Mouse (Mus musculus): ENCODE measurements around the gene Tmem131l. TPM values are rescaled to one million over a fixed set of nuclear protein-coding genes. Genes with fewer than 3 reads are reported as not detected.

The Tmem131l gene
- polyA plus RNA-seq, 1 experiment from 2014 or later, result 46.4 TPM

DNA sequence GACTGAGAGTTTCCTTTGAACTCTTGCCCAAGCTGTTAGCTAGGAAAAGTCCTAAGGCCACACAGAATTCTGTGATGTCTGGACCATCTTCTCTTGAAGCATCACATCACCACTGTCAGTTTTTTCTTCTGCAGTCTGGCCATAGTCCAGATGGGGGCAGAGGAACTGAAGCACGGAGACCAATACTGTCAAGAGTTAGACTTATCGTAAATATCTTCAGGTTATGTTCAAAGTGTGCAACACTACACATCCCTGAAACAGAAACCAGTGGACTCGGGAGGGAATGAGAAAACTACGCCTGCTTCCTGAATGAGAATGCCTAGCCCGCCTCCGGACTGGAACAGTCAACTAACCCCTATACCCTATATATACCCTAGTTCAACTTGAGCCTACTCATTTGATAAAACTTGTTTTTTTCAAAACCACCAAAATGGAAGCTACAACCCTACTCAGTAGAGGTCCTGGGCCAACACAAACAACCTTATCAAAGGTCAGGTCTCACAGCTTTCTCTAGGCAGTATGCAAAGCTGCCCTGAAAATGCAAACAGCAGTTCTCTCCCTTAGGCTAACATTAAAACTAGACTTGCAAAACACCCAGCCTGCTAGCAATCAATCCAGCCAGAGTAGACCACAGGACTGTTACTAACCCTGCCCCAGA lies 37.4 kb downstream of the Tmem131l start:
- no peak for ATAC-seq (ENCODE audit: low read depth)
- H3K4me3 ChIP-seq (ENCODE audit: low read length), result no peak overlapping the region
- 65% methylated on average over 6 of the region's 6 CpGs for WGBS

DNA sequence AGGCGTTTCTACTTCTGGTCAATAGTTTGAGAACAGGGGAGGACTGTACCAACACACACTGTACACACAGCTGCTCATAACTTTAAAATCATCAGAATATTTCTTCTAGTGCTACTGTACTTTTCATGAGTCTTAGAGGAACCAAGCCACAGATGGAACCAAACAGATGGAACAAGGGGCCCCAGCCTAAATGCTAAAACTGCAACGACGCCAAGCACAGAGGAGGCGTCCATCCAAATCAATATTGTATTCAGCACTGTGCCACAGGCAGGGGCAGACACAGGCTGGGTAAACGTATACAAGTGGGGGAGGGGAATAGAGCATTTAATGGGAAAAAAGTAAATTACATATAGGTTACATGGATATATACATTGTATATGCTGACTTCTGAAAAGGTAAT lies 42.4 kb downstream of the Tmem131l start:
- Histone ChIP-seq H3K4me2 (ENCODE audit: low read depth, low read length) (no peak overlapping the region), H3K9ac (ENCODE audit: low read length) (no peak overlapping the region), H3K36me3 (ENCODE audit: control insufficient read depth, insufficient read depth, low read length) (no peaks in the 10 kb centered on the region), H3K4me3 (ENCODE audit: low read length) (no peak overlapping the region), H3K27ac (ENCODE audit: low read length) (no peak overlapping the region), H3K9me3 (ENCODE audit: control insufficient read depth, low read length) (no peaks in the 10 kb centered on the region), H3K4me1 (replicated peaks; ENCODE audit: control insufficient read depth, insufficient read depth, low read length) (peaks cover 42% of the 10 kb centered on the region), H3K27me3 (ENCODE audit: control insufficient read depth, insufficient read depth, low read depth, low read length) (no peaks in the 10 kb centered on the region)
- ATAC-seq (ENCODE audit: low read depth), result no peak
- 61% methylated on average over 5 of the region's 5 CpGs for WGBS

More for the DNA sequence above, 37.4 kb downstream of the Tmem131l start:
- peaks cover 17% of the 10 kb centered on the region for H3K4me1 ChIP-seq (replicated peaks; ENCODE audit: control insufficient read depth, insufficient read depth, low read length)
- H3K9me3 ChIP-seq (ENCODE audit: control insufficient read depth, low read length), result no peaks in the 10 kb centered on the region
- no peaks in the 10 kb centered on the region for H3K36me3 ChIP-seq (ENCODE audit: control insufficient read depth, insufficient read depth, low read length)
- no peaks in the 10 kb centered on the region for H3K27me3 ChIP-seq (ENCODE audit: control insufficient read depth, insufficient read depth, low read depth, low read length)
- H3K27ac ChIP-seq (ENCODE audit: low read length), result 0 out of 2 replicates have a peak overlapping the region, but pooled peaks have one; percentile 8
- no peak overlapping the region for H3K4me2 ChIP-seq (ENCODE audit: low read depth, low read length)
- H3K9ac ChIP-seq (ENCODE audit: low read length), result no peak overlapping the region

DNA sequence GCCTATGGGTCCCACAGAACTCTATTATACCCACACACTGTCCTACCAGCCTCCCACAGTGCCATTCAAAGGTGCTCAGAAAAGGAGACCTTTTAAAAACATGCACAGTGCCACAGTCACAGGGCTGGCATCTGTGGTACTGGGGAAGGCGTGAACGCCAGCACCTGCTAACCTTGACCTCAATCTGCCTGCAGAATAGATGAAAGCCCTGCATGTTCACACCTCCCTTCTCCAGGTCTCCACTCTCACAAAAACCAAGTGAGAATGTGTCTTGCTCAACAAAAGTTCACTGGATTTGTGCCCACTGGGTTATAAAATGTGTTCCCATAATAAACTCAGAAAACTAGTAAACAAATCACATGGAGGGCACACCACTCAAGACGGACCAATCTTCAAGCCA lies 42.9 kb downstream of the Tmem131l start:
- Histone ChIP-seq H3K27me3 (ENCODE audit: control insufficient read depth, insufficient read depth, low read depth, low read length) (no peaks in the 10 kb centered on the region), H3K9me3 (ENCODE audit: control insufficient read depth, low read length) (no peaks in the 10 kb centered on the region), H3K4me2 (ENCODE audit: low read depth, low read length) (no peak overlapping the region), H3K36me3 (ENCODE audit: control insufficient read depth, insufficient read depth, low read length) (no peaks in the 10 kb centered on the region), H3K27ac (ENCODE audit: low read length) (no peak overlapping the region), H3K4me3 (ENCODE audit: low read length) (no peak overlapping the region), H3K9ac (ENCODE audit: low read length) (no peak overlapping the region), H3K4me1 (replicated peaks; ENCODE audit: control insufficient read depth, insufficient read depth, low read length) (peaks cover 38% of the 10 kb centered on the region)
- ATAC-seq (ENCODE audit: low read depth), result no peak
- WGBS, result 79% methylated on average over 3 of the region's 3 CpGs

DNA sequence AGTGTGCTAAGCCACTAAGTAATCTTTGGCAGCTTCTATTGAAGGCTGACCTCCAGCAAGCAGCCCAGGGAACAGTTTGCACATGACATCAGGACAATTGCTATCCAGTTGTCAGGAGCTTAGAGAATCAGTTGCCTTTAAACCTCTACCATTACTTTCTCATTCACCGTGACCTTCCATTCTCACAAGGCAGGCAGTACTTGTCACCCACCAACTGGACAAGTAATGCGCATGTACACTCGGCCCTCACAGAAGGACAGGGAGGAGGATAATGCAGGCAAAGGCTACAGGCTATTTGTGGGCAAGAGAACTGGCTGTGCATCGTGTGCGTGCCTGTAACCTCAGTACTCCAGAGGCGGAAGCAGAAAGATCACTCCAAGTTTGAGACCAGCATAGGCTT lies 43.9 kb downstream of the Tmem131l start:
- no peak overlapping the region for H3K27ac ChIP-seq (ENCODE audit: low read length)
- H3K4me1 ChIP-seq (replicated peaks; ENCODE audit: control insufficient read depth, insufficient read depth, low read length), result peaks cover 38% of the 10 kb centered on the region
- WGBS, result 85% methylated on average over 6 of the region's 6 CpGs
- no peak overlapping the region for H3K4me3 ChIP-seq (ENCODE audit: low read length)
- no peaks in the 10 kb centered on the region for H3K9me3 ChIP-seq (ENCODE audit: control insufficient read depth, low read length)
- H3K4me2 ChIP-seq (ENCODE audit: low read depth, low read length), result no peak overlapping the region
- H3K27me3 ChIP-seq (ENCODE audit: control insufficient read depth, insufficient read depth, low read depth, low read length), result no peaks in the 10 kb centered on the region
- no peak overlapping the region for H3K9ac ChIP-seq (ENCODE audit: low read length)
- ATAC-seq (ENCODE audit: low read depth), result no peak
- no peaks in the 10 kb centered on the region for H3K36me3 ChIP-seq (ENCODE audit: control insufficient read depth, insufficient read depth, low read length)

DNA sequence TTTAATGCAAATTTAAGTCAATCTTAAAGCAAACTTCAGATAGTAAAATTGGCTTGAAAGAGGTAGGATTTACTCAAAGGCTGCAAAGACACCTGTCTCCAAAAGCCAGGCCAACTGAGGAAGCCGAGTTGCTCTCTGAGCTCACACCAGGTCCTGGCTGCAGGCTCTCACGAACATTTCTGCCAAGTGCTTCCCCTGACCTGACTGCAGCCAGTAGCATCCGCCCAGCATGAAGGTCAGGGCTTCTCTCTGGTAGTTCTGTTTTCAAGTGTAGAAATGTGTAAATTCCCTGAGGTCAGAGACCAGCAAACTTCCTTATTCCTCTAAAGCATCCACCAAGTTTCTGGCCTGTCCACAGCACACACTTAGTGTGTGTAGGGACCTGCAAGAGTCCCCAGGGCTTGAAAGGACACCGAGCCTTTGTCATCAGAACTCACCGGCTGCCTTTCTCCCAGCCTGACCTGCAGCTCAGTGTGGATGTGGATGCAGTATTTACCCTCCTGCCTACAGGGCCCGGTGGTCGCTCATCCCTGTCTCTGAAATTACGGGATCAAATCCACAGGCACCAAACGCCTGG lies 44.6 kb downstream of the Tmem131l start:
- WGBS, result 64% methylated on average over 9 of the region's 9 CpGs
- ATAC-seq (ENCODE audit: low read depth), result no peak
- Histone ChIP-seq H3K9ac (ENCODE audit: low read length) (no peak overlapping the region), H3K27ac (ENCODE audit: low read length) (no peak overlapping the region), H3K9me3 (ENCODE audit: control insufficient read depth, low read length) (no peaks in the 10 kb centered on the region), H3K36me3 (ENCODE audit: control insufficient read depth, insufficient read depth, low read length) (no peaks in the 10 kb centered on the region), H3K27me3 (ENCODE audit: control insufficient read depth, insufficient read depth, low read depth, low read length) (no peaks in the 10 kb centered on the region), H3K4me2 (ENCODE audit: low read depth, low read length) (no peak overlapping the region), H3K4me3 (ENCODE audit: low read length) (no peak overlapping the region), H3K4me1 (replicated peaks; ENCODE audit: control insufficient read depth, insufficient read depth, low read length) (peaks cover 38% of the 10 kb centered on the region)

DNA sequence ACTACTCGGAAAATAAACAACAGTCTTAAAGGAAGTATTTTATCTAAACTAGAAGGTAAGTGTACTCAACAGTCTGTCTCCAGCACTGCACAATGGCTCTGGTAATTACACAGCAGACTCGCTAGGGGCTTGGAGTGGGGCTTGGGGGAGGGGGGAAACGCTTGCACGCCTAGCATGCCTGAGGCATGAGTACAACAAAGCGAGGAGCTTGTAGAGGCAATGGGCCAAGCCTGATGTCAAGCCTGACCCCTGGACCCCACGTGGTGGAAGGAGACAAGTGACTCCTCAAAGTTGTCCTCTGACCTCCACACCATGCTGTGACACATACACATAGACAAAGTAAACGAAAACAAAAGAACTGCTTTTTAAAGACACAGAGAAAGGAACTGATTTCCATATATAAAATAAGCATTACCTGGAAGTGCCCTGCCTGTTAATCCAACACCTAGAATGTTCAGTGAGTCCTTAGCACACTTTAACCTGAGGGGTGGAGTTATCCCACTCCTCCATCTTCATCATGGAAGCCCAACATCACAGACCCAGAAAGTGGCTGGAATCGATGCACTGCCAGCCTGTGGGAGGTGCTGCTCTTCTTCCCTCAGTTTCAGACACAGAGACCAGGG lies 45.6 kb downstream of the Tmem131l start:
- no peaks in the 10 kb centered on the region for H3K9me3 ChIP-seq (ENCODE audit: control insufficient read depth, low read length)
- no peak overlapping the region for H3K4me3 ChIP-seq (ENCODE audit: low read length)
- peak overlapping the region; percentile 49; the same call in 1 of the 2 replicates for H3K27ac ChIP-seq (ENCODE audit: low read length)
- H3K27me3 ChIP-seq (ENCODE audit: control insufficient read depth, insufficient read depth, low read depth, low read length), result no peaks in the 10 kb centered on the region
- ATAC-seq (ENCODE audit: low read depth), result peak; percentile 87
- H3K4me1 ChIP-seq (replicated peaks; ENCODE audit: control insufficient read depth, insufficient read depth, low read length), result peaks cover 38% of the 10 kb centered on the region
- no peak overlapping the region for H3K4me2 ChIP-seq (ENCODE audit: low read depth, low read length)
- no peak overlapping the region for H3K9ac ChIP-seq (ENCODE audit: low read length)
- H3K36me3 ChIP-seq (ENCODE audit: control insufficient read depth, insufficient read depth, low read length), result no peaks in the 10 kb centered on the region
- whole genome bisulfite sequencing, result 22% methylated on average over 8 of the region's 8 CpGs

DNA sequence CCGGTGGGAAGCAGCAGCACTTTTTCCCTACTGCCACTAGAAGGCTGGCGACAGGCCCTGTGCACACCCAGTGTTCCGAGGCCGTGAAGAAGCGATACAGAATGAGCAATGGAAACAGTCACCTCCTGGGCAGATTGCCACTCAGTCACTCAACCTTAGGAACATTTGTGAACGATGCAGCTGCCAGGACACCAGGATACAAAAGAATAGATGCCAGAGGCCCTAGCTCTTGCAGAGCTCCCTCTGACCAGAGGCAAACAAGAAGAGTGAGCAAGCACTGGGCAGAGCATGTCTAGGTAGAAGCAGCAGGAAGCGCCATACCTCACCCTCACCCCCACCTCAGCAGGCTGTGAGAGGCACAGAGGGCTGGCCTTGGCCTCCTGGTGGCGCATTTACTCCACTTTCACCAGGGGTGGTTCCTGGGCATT lies 46.9 kb downstream of the Tmem131l start:
- H3K4me1 ChIP-seq (replicated peaks; ENCODE audit: control insufficient read depth, insufficient read depth, low read length), result peaks cover 50% of the 10 kb centered on the region

DNA sequence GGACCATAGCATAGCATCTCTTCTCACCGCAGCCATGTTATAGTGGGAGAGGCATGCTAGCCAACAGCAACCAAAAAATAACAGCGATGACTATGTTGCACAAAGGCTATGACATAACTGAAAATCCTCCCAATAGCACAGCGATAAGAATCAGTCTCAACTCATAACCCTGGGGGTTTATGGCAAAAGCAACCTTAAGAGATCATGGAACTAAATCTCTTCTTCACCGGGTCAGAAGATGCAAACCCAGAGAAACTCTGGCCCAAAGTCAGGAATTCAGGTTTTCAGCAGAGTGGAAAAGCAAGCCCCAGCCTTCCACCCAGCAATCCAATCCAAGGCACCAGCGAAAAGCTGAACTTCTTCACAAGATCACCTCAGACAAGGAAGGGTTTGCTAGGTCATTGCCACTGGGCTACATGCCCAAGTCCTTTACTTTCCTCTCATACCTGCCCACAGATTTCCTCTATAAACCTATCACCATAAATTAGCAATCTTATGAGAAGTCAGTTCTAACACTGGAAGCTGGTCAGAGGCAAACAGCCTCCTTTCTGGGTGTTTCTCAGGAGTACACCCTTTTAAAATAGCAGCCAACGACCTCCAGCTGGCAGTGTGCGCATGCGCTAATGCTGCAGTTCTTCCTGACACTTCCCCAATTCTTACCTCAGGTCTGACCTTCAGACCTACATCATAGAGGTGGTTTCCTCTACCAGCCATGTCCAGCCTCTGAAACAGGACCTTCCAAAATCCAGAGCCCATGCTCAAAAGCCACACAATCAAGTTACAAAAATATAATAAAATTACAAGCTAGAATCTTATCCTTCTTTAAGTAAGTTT lies 48.1 kb downstream of the Tmem131l start:
- H3K4me2 ChIP-seq (ENCODE audit: low read depth, low read length), result no peak overlapping the region
- H3K36me3 ChIP-seq (ENCODE audit: control insufficient read depth, insufficient read depth, low read length), result no peaks in the 10 kb centered on the region
- H3K9ac ChIP-seq (ENCODE audit: low read length), result no peak overlapping the region
- peaks cover 38% of the 10 kb centered on the region for H3K4me1 ChIP-seq (replicated peaks; ENCODE audit: control insufficient read depth, insufficient read depth, low read length)
- H3K27me3 ChIP-seq (ENCODE audit: control insufficient read depth, insufficient read depth, low read depth, low read length), result no peaks in the 10 kb centered on the region
- H3K27ac ChIP-seq (ENCODE audit: low read length), result no peak overlapping the region
- H3K9me3 ChIP-seq (ENCODE audit: control insufficient read depth, low read length), result no peaks in the 10 kb centered on the region
- no peak overlapping the region for H3K4me3 ChIP-seq (ENCODE audit: low read length)
- no peak for ATAC-seq (ENCODE audit: low read depth)
- WGBS, result 87% methylated on average over 8 of the region's 8 CpGs

More for the DNA sequence above, 46.9 kb downstream of the Tmem131l start:
- no peaks in the 10 kb centered on the region for H3K9me3 ChIP-seq (ENCODE audit: control insufficient read depth, low read length)
- H3K36me3 ChIP-seq (ENCODE audit: control insufficient read depth, insufficient read depth, low read length), result no peaks in the 10 kb centered on the region
- H3K4me3 ChIP-seq (ENCODE audit: low read length), result no peak overlapping the region
- H3K4me2 ChIP-seq (ENCODE audit: low read depth, low read length), result no peak overlapping the region
- no peaks in the 10 kb centered on the region for H3K27me3 ChIP-seq (ENCODE audit: control insufficient read depth, insufficient read depth, low read depth, low read length)
- WGBS, result 53% methylated on average over 8 of the region's 8 CpGs
- no peak overlapping the region for H3K9ac ChIP-seq (ENCODE audit: low read length)
- 0 out of 2 replicates have a peak, but pooled peaks have one; percentile 11 for ATAC-seq (ENCODE audit: low read depth)
- 0 out of 2 replicates have a peak overlapping the region, but pooled peaks have one; percentile 15 for H3K27ac ChIP-seq (ENCODE audit: low read length)
